Mouse (Mus musculus) retina, embryonic 14.5 days (tissue): ENCODE data around the gene Btbd10.

ENCODE experiments used
- DNase-seq: peaks from one replicate; pipeline ENCODE4 v3.0.0-alpha.2; 2015; ENCODE audit warnings: low spot score

Btbd10 gene

GRCm38 (mm10) chr7:113295077-113295890 is 73.9 kb downstream of the Btbd10 start:
- DNase-seq = peak; percentile 47

- no peak for DNase-seq
Observed at GRCm38 (mm10) chr7:113294598-113294997, 74.6 kb downstream of the Btbd10 start.

DNA sequence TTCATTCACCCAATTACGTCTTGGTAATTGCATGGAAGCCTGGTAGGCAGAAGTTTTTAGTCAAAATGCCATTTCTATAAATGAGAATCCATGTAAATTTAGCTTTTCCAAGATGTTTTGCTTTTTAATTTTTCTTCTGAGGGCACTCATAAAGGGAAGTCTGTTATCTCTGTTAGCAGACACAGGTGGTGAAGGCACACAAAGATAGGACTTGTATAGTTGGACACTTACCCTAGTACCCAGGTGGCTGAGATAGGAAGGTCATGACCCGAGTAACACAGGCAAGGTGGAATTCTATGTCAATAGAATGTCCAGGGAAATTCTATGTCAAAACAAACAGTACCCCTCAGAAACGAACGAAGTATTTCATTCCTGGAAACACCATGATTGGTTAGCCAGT is 77.0 kb downstream of the Btbd10 start:
- no peak for DNase-seq

GRCm38 (mm10) chr7:113291741-113292140 is 77.5 kb downstream of the Btbd10 start:
- DNase-seq = no peak

DNA sequence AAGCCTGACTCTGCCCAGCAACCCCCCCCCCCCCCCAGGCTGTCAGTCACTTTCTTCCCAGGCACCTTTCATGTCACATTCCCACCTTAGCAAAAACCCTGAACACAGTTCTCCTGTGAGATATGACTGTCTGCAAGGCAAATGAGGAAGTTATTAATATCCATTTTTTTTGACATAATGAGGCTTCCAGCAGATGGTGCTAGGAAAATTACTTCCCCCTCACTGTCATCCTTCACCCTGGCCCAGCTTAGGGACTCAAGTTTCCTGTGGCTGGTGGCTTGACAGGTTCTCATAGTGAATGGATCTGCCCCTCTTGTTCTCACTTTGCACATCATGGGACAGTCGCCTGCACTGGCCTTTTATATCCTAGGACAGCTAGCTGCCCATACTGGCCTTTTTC is 80.0 kb downstream of the Btbd10 start:
- no peak for DNase-seq

DNA sequence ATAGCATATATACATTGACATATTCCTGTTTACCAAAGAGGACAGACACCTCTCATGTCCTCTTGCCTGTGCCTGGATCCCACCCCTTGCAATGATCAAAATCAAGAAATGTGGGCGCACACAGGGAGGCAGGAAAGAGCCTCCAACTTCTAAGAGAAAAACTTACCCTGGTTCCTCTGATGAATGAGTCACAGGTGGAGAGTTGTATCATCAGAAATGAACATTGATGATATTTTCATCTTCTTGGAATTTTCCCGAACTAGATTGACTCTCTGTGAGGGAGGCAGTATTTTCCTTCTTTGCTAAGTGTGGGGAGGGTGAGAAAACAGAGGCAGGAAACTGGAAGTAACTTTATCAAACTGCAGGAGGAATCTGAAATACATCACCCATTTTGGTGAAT is 83.8 kb downstream of the Btbd10 start:
- DNase-seq = no peak

- no peak for DNase-seq
Observed at GRCm38 (mm10) chr7:113279246-113279645, 89.9 kb downstream of the Btbd10 start.

- DNase-seq = no peak
Observed at GRCm38 (mm10) chr7:113278493-113278892, 90.7 kb downstream of the Btbd10 start.

GRCm38 (mm10) chr7:113277245-113277644 is 91.9 kb downstream of the Btbd10 start:
- DNase-seq = no peak

GRCm38 (mm10) chr7:113272338-113272997 is 96.7 kb downstream of the Btbd10 start:
- DNase-seq = no peak

- no peak for DNase-seq
Observed at GRCm38 (mm10) chr7:113270991-113271390, 98.2 kb downstream of the Btbd10 start.

GRCm38 (mm10) chr7:113270551-113270950 is 98.6 kb downstream of the Btbd10 start:
- DNase-seq = no peak

DNA sequence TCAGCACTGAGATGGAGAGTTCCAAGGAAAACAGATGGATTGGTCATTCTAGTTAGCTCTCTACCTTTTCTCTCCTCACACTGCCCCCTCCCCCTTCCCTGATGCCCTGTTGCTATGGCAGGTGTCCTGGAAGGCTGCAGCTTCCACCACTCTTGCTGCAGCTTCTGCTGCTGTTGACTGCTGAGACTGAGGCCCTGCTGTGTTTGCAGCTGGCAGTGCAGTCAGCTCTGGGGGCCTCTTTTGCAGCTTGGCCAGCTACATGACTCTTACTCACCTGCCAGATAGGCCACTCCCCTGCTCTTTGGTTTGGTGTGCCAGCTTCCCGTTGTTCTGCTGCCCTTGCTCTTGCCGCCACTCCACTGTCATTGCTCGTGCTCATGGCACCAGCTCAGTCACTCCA is 99.3 kb downstream of the Btbd10 start:
- no peak for DNase-seq

- no peak for DNase-seq
Observed at GRCm38 (mm10) chr7:113269081-113269480, 100.1 kb downstream of the Btbd10 start.

- peak; percentile 78 for DNase-seq
Observed at GRCm38 (mm10) chr7:113268287-113268686, 100.9 kb downstream of the Btbd10 start.
